Mouse (Mus musculus): ENCODE data around the gene Lpcat2. TPM values are rescaled to one million over a fixed set of nuclear protein-coding genes. Genes with fewer than 3 reads are reported as not detected.
A peak's percentile ranks its signal among the peaks of the same experiment; 100 is the strongest.

Lpcat2 gene
- polyA plus RNA-seq, 1 experiment from 2014 or later = 7.6 TPM

GRCm38 (mm10) chr8:92835901-92836300 lies 19.2 kb upstream of the Lpcat2 start:
- Histone ChIP-seq H3K4me2 (replicated peaks; ENCODE audit: low read depth, low read length) (no peak overlapping the region), H3K4me1 (ENCODE audit: insufficient read depth, low read depth, low read length) (no peaks in the 10 kb centered on the region), H3K9ac (replicated peaks; ENCODE audit: low read depth) (no peak overlapping the region), H3K9me3 (ENCODE audit: low read length) (no peaks in the 10 kb centered on the region), H3K4me3 (ENCODE audit: low read depth, low read length) (no peak overlapping the region), H3K27me3 (replicated peaks; ENCODE audit: insufficient read depth, low read length) (no peaks in the 10 kb centered on the region), H3K27ac (ENCODE audit: low read length) (no peak overlapping the region), H3K36me3 (ENCODE audit: insufficient read depth, low read length) (no peaks in the 10 kb centered on the region)
- DNase-seq (ENCODE audit: low spot score) (no peak), ATAC-seq (no peak)
- no peak for TF ChIP-seq CTCF (IDR thresholded peaks at IDR 0.05)
- no peak for TF ChIP-seq EP300 (IDR thresholded peaks at IDR 0.05)
- 93% methylated on average over 11 of the region's 11 CpGs for WGBS

- Histone ChIP-seq H3K9me3 (ENCODE audit: low read length) (no peaks in the 10 kb centered on the region), H3K4me3 (ENCODE audit: low read depth, low read length) (no peak overlapping the region), H3K27ac (ENCODE audit: low read length) (no peak overlapping the region), H3K4me2 (replicated peaks; ENCODE audit: low read depth, low read length) (no peak overlapping the region), H3K27me3 (replicated peaks; ENCODE audit: insufficient read depth, low read length) (no peaks in the 10 kb centered on the region), H3K4me1 (ENCODE audit: insufficient read depth, low read depth, low read length) (no peaks in the 10 kb centered on the region), H3K9ac (replicated peaks; ENCODE audit: low read depth) (no peak overlapping the region), H3K36me3 (ENCODE audit: insufficient read depth, low read length) (no peaks in the 10 kb centered on the region)
- DNase-seq (ENCODE audit: low spot score) (no peak), ATAC-seq (no peak)
- TF ChIP-seq CTCF (IDR thresholded peaks at IDR 0.05) (no peak), EP300 (IDR thresholded peaks at IDR 0.05) (no peak)
- WGBS = 72% methylated on average over 3 of the region's 3 CpGs
These were observed 16.5 kb upstream of the Lpcat2 start for GRCm38 (mm10) chr8:92838616-92839015.

- H3K4me1 ChIP-seq (ENCODE audit: insufficient read depth, low read depth, low read length) = no peaks in the 10 kb centered on the region
- WGBS = 88% methylated on average over 8 of the region's 8 CpGs
- H3K27ac ChIP-seq (ENCODE audit: low read length) = no peak overlapping the region
- no peak overlapping the region for H3K9ac ChIP-seq (replicated peaks; ENCODE audit: low read depth)
- no peak overlapping the region for H3K4me2 ChIP-seq (replicated peaks; ENCODE audit: low read depth, low read length)
- no peak for TF ChIP-seq EP300 (IDR thresholded peaks at IDR 0.05)
- TF ChIP-seq CTCF (IDR thresholded peaks at IDR 0.05) = no peak
- H3K4me3 ChIP-seq (ENCODE audit: low read depth, low read length) = no peak overlapping the region
- no peaks in the 10 kb centered on the region for H3K9me3 ChIP-seq (ENCODE audit: low read length)
- no peak for ATAC-seq
- no peaks in the 10 kb centered on the region for H3K36me3 ChIP-seq (ENCODE audit: insufficient read depth, low read length)
- no peak for DNase-seq (ENCODE audit: low spot score)
- H3K27me3 ChIP-seq (replicated peaks; ENCODE audit: insufficient read depth, low read length) = no peaks in the 10 kb centered on the region
These were observed 16.0 kb upstream of the Lpcat2 start for GRCm38 (mm10) chr8:92839161-92839560.

GRCm38 (mm10) chr8:92839876-92840275 lies 15.3 kb upstream of the Lpcat2 start:
- Histone ChIP-seq H3K9ac (replicated peaks; ENCODE audit: low read depth) (no peak overlapping the region), H3K4me1 (ENCODE audit: insufficient read depth, low read depth, low read length) (no peaks in the 10 kb centered on the region), H3K9me3 (ENCODE audit: low read length) (no peaks in the 10 kb centered on the region), H3K27ac (ENCODE audit: low read length) (no peak overlapping the region), H3K27me3 (replicated peaks; ENCODE audit: insufficient read depth, low read length) (no peaks in the 10 kb centered on the region), H3K4me2 (replicated peaks; ENCODE audit: low read depth, low read length) (no peak overlapping the region), H3K36me3 (ENCODE audit: insufficient read depth, low read length) (no peaks in the 10 kb centered on the region), H3K4me3 (ENCODE audit: low read depth, low read length) (no peak overlapping the region)
- DNase-seq (ENCODE audit: low spot score) (peak; percentile 61), ATAC-seq (peak; percentile 62)
- WGBS = 63% methylated on average over 7 of the region's 7 CpGs
- no peak for TF ChIP-seq EP300 (IDR thresholded peaks at IDR 0.05)
- no peak for TF ChIP-seq CTCF (IDR thresholded peaks at IDR 0.05)

- Histone ChIP-seq H3K27me3 (replicated peaks; ENCODE audit: insufficient read depth, low read length) (no peaks in the 10 kb centered on the region), H3K9me3 (ENCODE audit: low read length) (no peaks in the 10 kb centered on the region), H3K36me3 (ENCODE audit: insufficient read depth, low read length) (no peaks in the 10 kb centered on the region), H3K4me3 (ENCODE audit: low read depth, low read length) (no peak overlapping the region), H3K4me1 (ENCODE audit: insufficient read depth, low read depth, low read length) (peaks cover 10% of the 10 kb centered on the region; the same call in 1 of the 2 replicates), H3K9ac (replicated peaks; ENCODE audit: low read depth) (no peak overlapping the region), H3K4me2 (replicated peaks; ENCODE audit: low read depth, low read length) (peak overlapping the region; percentile 30; the same call in 1 of the 2 replicates), H3K27ac (ENCODE audit: low read length) (no peak overlapping the region)
- TF ChIP-seq CTCF (IDR thresholded peaks at IDR 0.05) = 0 out of 2 replicates have a peak, but pooled peaks have one; percentile 2
- no peak for TF ChIP-seq EP300 (IDR thresholded peaks at IDR 0.05)
- peak; percentile 32 for DNase-seq (ENCODE audit: low spot score)
- 4% methylated on average over 3 of the region's 3 CpGs for WGBS
- peak; percentile 29; the same call in 1 of the 2 replicates for ATAC-seq
These were observed 8.5 kb upstream of the Lpcat2 start for GRCm38 (mm10) chr8:92846684-92847083.

GRCm38 (mm10) chr8:92847299-92847698 lies 7.8 kb upstream of the Lpcat2 start:
- ATAC-seq = peak; percentile 57
- WGBS = 14% methylated on average over 9 of the region's 9 CpGs

GRCm38 (mm10) chr8:92849261-92849660 lies 5.9 kb upstream of the Lpcat2 start:
- Histone ChIP-seq H3K4me2 (replicated peaks; ENCODE audit: low read depth, low read length) (no peak overlapping the region), H3K27ac (ENCODE audit: low read length) (no peak overlapping the region), H3K4me3 (ENCODE audit: low read depth, low read length) (no peak overlapping the region), H3K27me3 (replicated peaks; ENCODE audit: insufficient read depth, low read length) (no peaks in the 10 kb centered on the region), H3K36me3 (ENCODE audit: insufficient read depth, low read length) (no peaks in the 10 kb centered on the region), H3K9ac (replicated peaks; ENCODE audit: low read depth) (no peak overlapping the region), H3K9me3 (ENCODE audit: low read length) (no peaks in the 10 kb centered on the region), H3K4me1 (ENCODE audit: insufficient read depth, low read depth, low read length) (peaks cover 10% of the 10 kb centered on the region; the same call in 1 of the 2 replicates)
- 64% methylated on average over 6 of the region's 6 CpGs for WGBS
- DNase-seq (ENCODE audit: low spot score) = no peak
- ATAC-seq = no peak
- TF ChIP-seq EP300 (IDR thresholded peaks at IDR 0.05) = no peak
- TF ChIP-seq CTCF (IDR thresholded peaks at IDR 0.05) = no peak

More at GRCm38 (mm10) chr8:92847299-92847698, 7.8 kb upstream of the Lpcat2 start:
- no peak overlapping the region for H3K4me3 ChIP-seq (ENCODE audit: low read depth, low read length)
- H3K4me2 ChIP-seq (replicated peaks; ENCODE audit: low read depth, low read length) = peak overlapping the region; percentile 30; the same call in 1 of the 2 replicates
- no peaks in the 10 kb centered on the region for H3K9me3 ChIP-seq (ENCODE audit: low read length)
- no peak overlapping the region for H3K27ac ChIP-seq (ENCODE audit: low read length)
- H3K4me1 ChIP-seq (ENCODE audit: insufficient read depth, low read depth, low read length) = peaks cover 10% of the 10 kb centered on the region; the same call in 1 of the 2 replicates
- TF ChIP-seq EP300 (IDR thresholded peaks at IDR 0.05) (no peak), CTCF (IDR thresholded peaks at IDR 0.05) (no peak)
- peak; percentile 54 for DNase-seq (ENCODE audit: low spot score)
- no peaks in the 10 kb centered on the region for H3K36me3 ChIP-seq (ENCODE audit: insufficient read depth, low read length)
- H3K27me3 ChIP-seq (replicated peaks; ENCODE audit: insufficient read depth, low read length) = no peaks in the 10 kb centered on the region
- H3K9ac ChIP-seq (replicated peaks; ENCODE audit: low read depth) = no peak overlapping the region
